Mouse (Mus musculus) embryonic facial prominence, embryonic 14.5 days (tissue): Measurements from ENCODE around the gene Neurl4. TPM values are rescaled to one million over a fixed set of nuclear protein-coding genes. Genes with fewer than 3 reads are reported as not detected.

Experiments
- ATAC-seq: fragments of 200-750 bp; cut with Nextera tagmentation; 2 replicates; pipeline ENCODE4 v1.8.0; 2017; ENCODE audit warnings: low read depth, moderate number of reproducible peaks, moderate TSS enrichment
- DNase-seq: peaks from one replicate; pipeline ENCODE4 v3.0.0-alpha.2; 2015; ENCODE audit warnings: low spot score
- H3K27ac ChIP-seq: fragments of 300-500 bp; sonication (generic); replicated peaks from 2 replicates; pipeline ENCODE4 v1.5.1; 2014; ENCODE audit warnings: low read depth, mild to moderate bottlenecking, low read length, moderate library complexity
- H3K27me3 ChIP-seq: fragments of 300-500 bp; sonication (generic); replicated peaks from 2 replicates; pipeline ENCODE4 v1.6.1; 2014; ENCODE audit warnings: low read length; ENCODE audit not compliant: control insufficient read depth, insufficient read depth
- H3K36me3 ChIP-seq: fragments of 300-500 bp; sonication (generic); 2 replicates; pipeline ENCODE4 v1.6.1; 2014; ENCODE audit warnings: low read length, mixed read lengths; ENCODE audit not compliant: control insufficient read depth, insufficient read depth
- H3K4me1 ChIP-seq: fragments of 300-500 bp; sonication (generic); 2 replicates; pipeline ENCODE4 v1.6.1; 2014; ENCODE audit warnings: antibody characterized with exemption, low read length; ENCODE audit not compliant: control insufficient read depth, insufficient read depth
- H3K4me2 ChIP-seq: fragments of 300-500 bp; sonication (generic); 2 replicates; pipeline ENCODE4 v1.6.1; 2014; ENCODE audit warnings: low read depth, mild to moderate bottlenecking, low read length, moderate library complexity, mixed read lengths
- H3K4me3 ChIP-seq: fragments of 300-500 bp; sonication (generic); 2 replicates; pipeline ENCODE4 v1.5.1; 2014; ENCODE audit warnings: low read depth, mild to moderate bottlenecking, low read length
- H3K9ac ChIP-seq: fragments of 300-500 bp; sonication (generic); 2 replicates; pipeline ENCODE4 v1.6.1; 2014; ENCODE audit warnings: low read depth, mild to moderate bottlenecking, low read length, moderate library complexity, mixed read lengths
- H3K9me3 ChIP-seq: fragments of 300-500 bp; sonication (generic); 2 replicates; pipeline ENCODE4 v1.6.1; 2016; ENCODE audit warnings: low read length; ENCODE audit not compliant: control insufficient read depth
- WGBS: fragments of 180-500 bp; shearing (Covaris S2); extraction: QIAGEN DNeasy Blood & Tissue Kit; methylation state at CpG from one replicate; pipeline ENCODE4 v1.1.7; 2014; 5-methylcytosine and 5-hydroxymethylcytosine counted together
- polyA plus RNA-seq: library from polyadenylated mRNA; unstranded; fragments of >200 nt; fragmentation: Nextera tagmentation; extraction: Ambion mirVana; gene quantifications from 2 replicates; pipeline ENCODE4 v1.2.1, GENCODE M21; 2014

The Neurl4 gene
- polyA plus RNA-seq, 1 experiment from 2014 or later = 10.3 TPM

DNA sequence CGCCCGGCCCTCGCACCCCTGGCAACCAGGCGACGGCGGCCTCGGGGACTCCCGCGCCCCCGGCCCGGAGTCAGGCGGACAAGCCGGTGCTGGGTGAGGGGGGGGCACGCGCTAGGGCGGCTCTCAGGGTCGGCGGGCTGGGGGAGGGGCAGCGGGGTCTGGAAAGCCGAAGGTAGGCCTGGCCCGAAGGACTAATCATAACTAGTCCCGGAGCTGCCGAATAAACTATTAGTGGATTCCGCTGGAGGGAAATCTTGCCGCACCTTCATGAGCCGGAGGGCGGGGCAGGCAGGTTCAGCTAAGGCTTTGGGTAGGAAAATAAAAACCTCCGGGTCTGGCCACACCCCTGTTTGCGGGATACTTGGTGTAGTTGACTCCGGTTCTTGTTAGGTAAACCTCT, 35.3 kb downstream of the Neurl4 start:
- Histone ChIP-seq H3K9me3 (no peaks in the 10 kb centered on the region), H3K27ac (no peak overlapping the region), H3K27me3 (no peaks in the 10 kb centered on the region; the same call in none of the 2 replicates), H3K4me3 (peak overlapping the region; percentile 61), H3K36me3 (no peaks in the 10 kb centered on the region), H3K4me2 (peak overlapping the region; percentile 100), H3K4me1 (peaks cover 19% of the 10 kb centered on the region), H3K9ac (peak overlapping the region; percentile 73)
- under 1% methylated on average over 22 of the region's 30 CpGs for WGBS
- ATAC-seq (no peak), DNase-seq (no peak)

GRCm38 (mm10) chr11:69936714-69937347, 36.0 kb downstream of the Neurl4 start:
- Histone ChIP-seq H3K27ac (no peak overlapping the region), H3K4me3 (peak overlapping the region; percentile 61), H3K4me2 (peak overlapping the region; percentile 100), H3K27me3 (no peaks in the 10 kb centered on the region; the same call in none of the 2 replicates), H3K4me1 (peaks cover 19% of the 10 kb centered on the region), H3K36me3 (0 out of 2 replicates have a peak, but pooled peaks cover under 1% of the 10 kb centered on the region), H3K9ac (peak overlapping the region; percentile 73), H3K9me3 (no peaks in the 10 kb centered on the region)
- WGBS = 41% methylated on average over 9 of the region's 9 CpGs
- DNase-seq = no peak
- no peak for ATAC-seq

- Histone ChIP-seq H3K9me3 (no peaks in the 10 kb centered on the region), H3K27me3 (no peaks in the 10 kb centered on the region; the same call in none of the 2 replicates), H3K4me3 (no peak overlapping the region), H3K4me2 (peak overlapping the region; percentile 100; the same call in 1 of the 2 replicates), H3K9ac (peak overlapping the region; percentile 19; the same call in 1 of the 2 replicates), H3K36me3 (peaks cover 6% of the 10 kb centered on the region; the same call in 1 of the 2 replicates), H3K4me1 (peaks cover 19% of the 10 kb centered on the region), H3K27ac (no peak overlapping the region)
- DNase-seq (no peak), ATAC-seq (no peak)
- WGBS = 36% methylated on average over 4 of the region's 4 CpGs
Observed at GRCm38 (mm10) chr11:69937385-69937784, 36.5 kb downstream of the Neurl4 start.

GRCm38 (mm10) chr11:69937834-69938233, 37.0 kb downstream of the Neurl4 start:
- DNase-seq (no peak), ATAC-seq (no peak)
- 69% methylated on average over 5 of the region's 5 CpGs for WGBS
- Histone ChIP-seq H3K9ac (no peak overlapping the region), H3K9me3 (no peaks in the 10 kb centered on the region), H3K36me3 (peaks cover 10% of the 10 kb centered on the region; the same call in 1 of the 2 replicates), H3K4me3 (no peak overlapping the region), H3K27ac (no peak overlapping the region), H3K4me2 (0 out of 2 replicates have a peak overlapping the region, but pooled peaks have one; percentile 100), H3K27me3 (no peaks in the 10 kb centered on the region; the same call in none of the 2 replicates), H3K4me1 (peaks cover 19% of the 10 kb centered on the region)

- peaks cover 19% of the 10 kb centered on the region for H3K4me1 ChIP-seq
- H3K9me3 ChIP-seq = no peaks in the 10 kb centered on the region
- no peak overlapping the region for H3K9ac ChIP-seq
- ATAC-seq (no peak), DNase-seq (no peak)
- no peak overlapping the region for H3K4me2 ChIP-seq
- H3K27ac ChIP-seq = no peak overlapping the region
- peaks cover 16% of the 10 kb centered on the region; the same call in 1 of the 2 replicates for H3K36me3 ChIP-seq
- 21% methylated on average over 9 of the region's 9 CpGs for WGBS
- no peak overlapping the region for H3K4me3 ChIP-seq
- no peaks in the 10 kb centered on the region; the same call in none of the 2 replicates for H3K27me3 ChIP-seq
Observed at GRCm38 (mm10) chr11:69938401-69938979, 37.6 kb downstream of the Neurl4 start.

GRCm38 (mm10) chr11:69939181-69939580, 38.3 kb downstream of the Neurl4 start:
- Histone ChIP-seq H3K27ac (no peak overlapping the region), H3K9ac (no peak overlapping the region), H3K9me3 (no peaks in the 10 kb centered on the region), H3K27me3 (no peaks in the 10 kb centered on the region; the same call in none of the 2 replicates), H3K4me3 (no peak overlapping the region), H3K4me1 (peaks cover 19% of the 10 kb centered on the region), H3K4me2 (no peak overlapping the region), H3K36me3 (peaks cover 23% of the 10 kb centered on the region; the same call in 1 of the 2 replicates)
- no peak for ATAC-seq
- 64% methylated on average over 4 of the region's 5 CpGs for WGBS
- no peak for DNase-seq

DNA sequence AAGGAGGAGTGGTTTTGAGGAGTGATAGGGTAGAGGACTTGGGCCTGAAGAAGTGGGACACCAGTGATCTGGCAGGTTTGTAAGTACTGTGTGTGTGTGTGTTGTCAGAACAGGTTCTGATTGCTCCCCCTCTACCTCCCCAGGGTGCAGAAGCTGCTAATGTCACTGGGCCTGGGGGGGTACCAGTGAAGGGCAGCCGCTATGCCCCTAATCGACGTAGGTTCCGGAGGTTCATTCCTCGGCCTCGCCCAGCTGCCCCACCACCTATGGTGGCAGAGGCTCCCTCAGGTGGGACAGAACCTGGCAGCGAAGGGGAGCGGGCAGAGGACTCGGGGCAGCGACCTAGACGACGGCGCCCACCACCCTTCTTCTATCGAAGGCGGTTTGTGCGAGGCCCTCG, 38.9 kb downstream of the Neurl4 start:
- H3K27ac ChIP-seq = no peak overlapping the region
- no peak for ATAC-seq
- WGBS = 93% methylated on average over 17 of the region's 17 CpGs
- peaks cover 29% of the 10 kb centered on the region for H3K36me3 ChIP-seq
- H3K9me3 ChIP-seq = no peaks in the 10 kb centered on the region
- H3K4me1 ChIP-seq = peaks cover 19% of the 10 kb centered on the region
- no peaks in the 10 kb centered on the region; the same call in none of the 2 replicates for H3K27me3 ChIP-seq
- DNase-seq = no peak
- no peak overlapping the region for H3K4me2 ChIP-seq
- H3K4me3 ChIP-seq = no peak overlapping the region
- no peak overlapping the region for H3K9ac ChIP-seq

DNA sequence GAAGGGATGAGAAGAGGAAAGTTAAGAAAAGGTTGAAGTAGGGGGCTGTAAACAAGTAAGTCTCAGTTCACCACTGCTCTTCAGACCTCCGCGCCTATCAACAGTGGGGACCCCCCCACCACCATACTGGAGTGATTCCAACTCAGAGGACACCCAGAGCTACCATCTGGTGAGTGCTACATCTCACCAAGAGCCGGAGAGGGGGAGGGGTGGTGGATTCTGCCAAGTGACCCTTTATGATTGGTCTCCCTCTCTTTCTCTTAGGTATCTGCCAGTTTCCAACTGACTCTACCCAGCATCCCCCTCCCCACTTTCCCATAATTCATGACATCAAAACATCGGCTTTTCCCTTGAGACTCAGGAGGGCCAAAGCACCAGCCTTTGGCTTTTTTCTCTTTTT, 40.1 kb downstream of the Neurl4 start:
- 83% methylated on average over 4 of the region's 4 CpGs for WGBS
- H3K4me1 ChIP-seq = peaks cover 17% of the 10 kb centered on the region
- DNase-seq (no peak), ATAC-seq (no peak)
- no peak overlapping the region for H3K9ac ChIP-seq
- no peak overlapping the region for H3K27ac ChIP-seq
- H3K4me2 ChIP-seq = no peak overlapping the region
- H3K9me3 ChIP-seq = no peaks in the 10 kb centered on the region
- no peaks in the 10 kb centered on the region; the same call in none of the 2 replicates for H3K27me3 ChIP-seq
- H3K4me3 ChIP-seq = no peak overlapping the region
- peaks cover 40% of the 10 kb centered on the region for H3K36me3 ChIP-seq
